Mouse (Mus musculus): Measurements from ENCODE around the gene Fbxw7.

DNA sequence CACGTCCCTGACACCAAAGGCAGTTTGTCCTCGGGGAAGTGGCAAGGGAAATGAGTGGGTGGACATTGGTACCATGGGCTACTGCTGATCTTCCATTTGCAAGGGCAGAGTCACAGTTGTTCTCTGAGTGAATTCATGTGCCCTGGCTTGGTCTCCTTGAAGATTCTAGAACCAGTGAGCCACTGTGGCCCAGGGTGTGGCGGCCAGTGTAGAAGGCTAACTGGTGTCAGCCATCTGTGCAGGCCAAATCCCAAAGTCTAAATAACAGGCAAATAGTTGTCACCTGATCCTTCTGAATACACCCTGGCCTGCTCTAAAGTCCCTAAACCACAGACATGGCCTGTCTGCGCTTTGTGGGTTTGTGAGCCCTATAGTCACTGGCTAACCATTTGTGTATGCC lies 173.8 kb downstream of the Fbxw7 start:
- TF ChIP-seq CTCF (IDR thresholded peaks at IDR 0.05; ENCODE audit: control insufficient read depth, insufficient read depth, insufficient replicate concordance, low read depth, low read length): no peak
- TF ChIP-seq POLR2A (IDR thresholded peaks at IDR 0.05; ENCODE audit: control insufficient read depth, low read depth, low read length): no peak

Data from testis, adult 2 months (tissue).